Mouse (Mus musculus) myocyte (in vitro differentiated cells): ENCODE measurements around the gene Mapk8ip1. TPM values are rescaled to one million over a fixed set of nuclear protein-coding genes. Genes with fewer than 3 reads are reported as not detected.

Source experiments
- H3K27me3 ChIP-seq: one replicate; pipeline ENCODE4 v1.6.1; 2011; ENCODE audit not compliant: control insufficient read depth, insufficient read depth, insufficient read length
- H3K36me3 ChIP-seq: one replicate; pipeline ENCODE4 v1.6.1; 2011; ENCODE audit not compliant: control insufficient read depth, insufficient read depth
- H3K4me2 ChIP-seq: one replicate; pipeline ENCODE4 v1.6.1; 2011; ENCODE audit warnings: low read depth, control low read depth
- H3K4me3 ChIP-seq: one replicate; pipeline ENCODE4 v1.5.1; 2011; ENCODE audit warnings: mild to moderate bottlenecking, control low read depth, moderate library complexity
- H3K79me2 ChIP-seq: one replicate; pipeline ENCODE4 v1.6.1; 2011; ENCODE audit not compliant: control insufficient read depth, insufficient read depth
- H3ac ChIP-seq: one replicate; pipeline ENCODE4 v1.6.1; 2011; ENCODE audit not compliant: control insufficient read depth, insufficient read length
- CEBPB ChIP-seq: IDR thresholded peaks from 2 replicates; pipeline ENCODE4 v1.6.1; 2011; ENCODE audit warnings: mild to moderate bottlenecking, moderate library complexity; ENCODE audit not compliant: poor library complexity, insufficient read depth, severe bottlenecking
- E2F4 ChIP-seq: IDR thresholded peaks from one replicate; pipeline ENCODE4 v1.6.1; 2011; ENCODE audit warnings: mild to moderate bottlenecking, control low read depth, moderate library complexity; ENCODE audit not compliant: insufficient read depth
- MAX ChIP-seq: IDR thresholded peaks from one replicate; pipeline ENCODE4 v1.6.1; 2011; ENCODE audit warnings: low read depth, mild to moderate bottlenecking, control low read depth
- MYOD1 ChIP-seq, 3 experiments: IDR thresholded peaks; one replicate each; pipeline ENCODE4 v1.6.1; 2011; ENCODE audit warnings: control low read depth in 2 of 3, low read depth in 2 of 3, mild to moderate bottlenecking in 2 of 3, moderate library complexity in 1 of 3; ENCODE audit not compliant: insufficient read length in 2 of 3, control insufficient read depth in 1 of 3
- MYOG ChIP-seq, 3 experiments: IDR thresholded peaks; one replicate each; pipeline ENCODE4 v1.6.1; 2011; ENCODE audit warnings: control low read depth in 2 of 3, low read depth in 2 of 3, mild to moderate bottlenecking in 2 of 3; ENCODE audit not compliant: insufficient read length in 2 of 3, control insufficient read depth in 1 of 3, insufficient read depth in 1 of 3
- POLR2A ChIP-seq: IDR thresholded peaks from one replicate; pipeline ENCODE4 v1.6.1; 2011; ENCODE audit warnings: low read depth, mild to moderate bottlenecking, control low read depth, moderate library complexity; ENCODE audit not compliant: insufficient read length
- POLR2AphosphoS2 ChIP-seq: IDR thresholded peaks from one replicate; pipeline ENCODE4 v1.6.1; 2011; ENCODE audit warnings: low read depth, control low read depth; ENCODE audit not compliant: insufficient read length
- REST ChIP-seq: IDR thresholded peaks from one replicate; pipeline ENCODE4 v1.6.1; 2011; ENCODE audit warnings: mild to moderate bottlenecking, control low read depth, moderate library complexity; ENCODE audit not compliant: insufficient read depth, insufficient read length
- SRF ChIP-seq: IDR thresholded peaks from one replicate; pipeline ENCODE4 v1.6.1; 2011; ENCODE audit warnings: low read depth; ENCODE audit not compliant: control insufficient read depth, insufficient read length
- TCF12 ChIP-seq: IDR thresholded peaks from one replicate; pipeline ENCODE4 v1.6.1; 2011; ENCODE audit warnings: mild to moderate bottlenecking, control low read depth; ENCODE audit not compliant: poor library complexity, insufficient read depth, severe bottlenecking
- TCF3 ChIP-seq: IDR thresholded peaks from one replicate; pipeline ENCODE4 v1.6.1; 2011; ENCODE audit warnings: low read depth, control low read depth; ENCODE audit not compliant: insufficient read length
- USF1 ChIP-seq: IDR thresholded peaks from one replicate; pipeline ENCODE4 v1.6.1; 2011; ENCODE audit warnings: low read depth, mild to moderate bottlenecking, control low read depth, moderate library complexity
- polyA plus RNA-seq: library from polyadenylated mRNA; unstranded; fragments of >200 nt; fragmentation: generic; extraction: Trizol; gene quantifications from one replicate; pipeline ENCODE4 v1.2.1, GENCODE M21; 2012; ENCODE audit warnings: missing spikeins

Gene Mapk8ip1
- polyA plus RNA-seq, 1 experiment: 34.7 TPM

- Histone ChIP-seq H3K79me2 (no peaks in the 10 kb centered on the region), H3K27me3 (peaks cover 35% of the 10 kb centered on the region), H3K4me2 (peak overlapping the region; percentile 61), H3ac (no peak overlapping the region), H3K36me3 (no peaks in the 10 kb centered on the region), H3K4me3 (no peak overlapping the region)
- peak in 1 of 3 experiments; percentile 60 for TF ChIP-seq MYOD1 (IDR thresholded peaks at IDR 0.05; ENCODE audit: control insufficient read depth in 1 of 3, insufficient read length in 2 of 3, low read depth in 2 of 3)
- peak in 2 of 3 experiments; percentile 0 to 49 for TF ChIP-seq MYOG (IDR thresholded peaks at IDR 0.05; ENCODE audit: control insufficient read depth in 1 of 3, insufficient read depth in 1 of 3, insufficient read length in 2 of 3, low read depth in 2 of 3)
- no peak for TF ChIP-seq USF1
Observed at GRCm38 (mm10) chr2:92392318-92393264, 8.5 kb downstream of the Mapk8ip1 start.

- H3ac ChIP-seq: no peak overlapping the region
- H3K27me3 ChIP-seq: peaks cover 32% of the 10 kb centered on the region
- no peaks in the 10 kb centered on the region for H3K79me2 ChIP-seq
- no peaks in the 10 kb centered on the region for H3K36me3 ChIP-seq
- no peak overlapping the region for H3K4me3 ChIP-seq
- TF ChIP-seq POLR2AphosphoS2 (no peak), MYOD1 (IDR thresholded peaks at IDR 0.05; ENCODE audit: control insufficient read depth in 1 of 3, insufficient read length in 2 of 3, low read depth in 2 of 3) (peak in 2 of 3 experiments; percentile 54 to 59), MYOG (IDR thresholded peaks at IDR 0.05; ENCODE audit: control insufficient read depth in 1 of 3, insufficient read depth in 1 of 3, insufficient read length in 2 of 3, low read depth in 2 of 3) (peak in 2 of 3 experiments; percentile 31 to 37), TCF12 (no peak), POLR2A (no peak), MAX (no peak)
- peak overlapping the region; percentile 61 for H3K4me2 ChIP-seq
Observed at GRCm38 (mm10) chr2:92391703-92392317, 9.3 kb downstream of the Mapk8ip1 start.

GRCm38 (mm10) chr2:92391116-92391515 is 9.9 kb downstream of the Mapk8ip1 start:
- no peak overlapping the region for H3ac ChIP-seq
- H3K4me3 ChIP-seq: no peak overlapping the region
- H3K36me3 ChIP-seq: no peaks in the 10 kb centered on the region
- no peaks in the 10 kb centered on the region for H3K79me2 ChIP-seq
- peaks cover 25% of the 10 kb centered on the region for H3K27me3 ChIP-seq
- TF ChIP-seq MYOG (IDR thresholded peaks at IDR 0.05; ENCODE audit: control insufficient read depth in 1 of 3, insufficient read depth in 1 of 3, insufficient read length in 2 of 3, low read depth in 2 of 3) (no peak), E2F4 (no peak), POLR2AphosphoS2 (no peak), POLR2A (no peak), MAX (no peak), TCF3 (no peak), REST (no peak), CEBPB (no peak), SRF (no peak), TCF12 (no peak), MYOD1 (IDR thresholded peaks at IDR 0.05; ENCODE audit: control insufficient read depth in 1 of 3, insufficient read length in 2 of 3, low read depth in 2 of 3) (no peak), USF1 (no peak)
- peak overlapping the region; percentile 87 for H3K4me2 ChIP-seq

GRCm38 (mm10) chr2:92390206-92390930 is 10.7 kb downstream of the Mapk8ip1 start:
- TF ChIP-seq USF1 (no peak), TCF3 (no peak), E2F4 (no peak), MYOG (IDR thresholded peaks at IDR 0.05; ENCODE audit: control insufficient read depth in 1 of 3, insufficient read depth in 1 of 3, insufficient read length in 2 of 3, low read depth in 2 of 3) (no peak), POLR2A (no peak), REST (no peak), SRF (no peak), CEBPB (no peak), POLR2AphosphoS2 (no peak), TCF12 (no peak), MYOD1 (IDR thresholded peaks at IDR 0.05; ENCODE audit: control insufficient read depth in 1 of 3, insufficient read length in 2 of 3, low read depth in 2 of 3) (no peak), MAX (no peak)

More at GRCm38 (mm10) chr2:92390206-92390930, 10.7 kb downstream of the Mapk8ip1 start:
- H3K27me3 ChIP-seq: peaks cover 21% of the 10 kb centered on the region
- H3K79me2 ChIP-seq: no peaks in the 10 kb centered on the region
- no peaks in the 10 kb centered on the region for H3K36me3 ChIP-seq
- H3K4me2 ChIP-seq: peak overlapping the region; percentile 87
- no peak overlapping the region for H3K4me3 ChIP-seq
- no peak overlapping the region for H3ac ChIP-seq
